Mouse (Mus musculus): ENCODE results near the gene Kcns3. TPM values are rescaled to one million over a fixed set of nuclear protein-coding genes. Genes with fewer than 3 reads are reported as not detected.
"Not testable (repeated sequence)": the region's sequence is repeated elsewhere in the genome, so short reads cannot be mapped to it uniquely, and the experiment has no call there.

The Kcns3 gene
- total and polyA plus RNA-seq, 3 experiments, result not detected

DNA sequence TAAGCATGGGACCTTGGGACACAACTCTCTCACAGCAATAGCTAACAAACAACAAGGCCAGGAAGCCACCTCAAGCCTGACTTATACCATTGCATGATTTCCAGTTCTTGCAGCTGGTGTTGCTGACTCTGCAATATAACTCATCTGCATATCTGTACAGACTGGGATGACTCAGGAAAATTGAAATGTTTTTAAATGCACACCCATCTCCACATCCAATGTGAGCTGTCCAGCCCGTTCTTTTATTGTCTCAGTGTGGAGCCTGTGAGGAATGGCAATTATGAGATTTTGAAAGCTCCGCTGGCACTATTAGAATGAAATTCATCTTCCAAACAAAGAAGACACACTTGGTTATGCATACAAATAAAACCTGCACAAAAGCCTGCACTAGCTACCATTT is 84.0 kb downstream of the Kcns3 start:
- Histone ChIP-seq H3K27ac (ENCODE audit: insufficient read depth, low read depth) (no peak overlapping the region), H3K9ac (ENCODE audit: insufficient read depth, low read depth) (no peak overlapping the region), H3K4me2 (ENCODE audit: insufficient read depth, low read depth, poor library complexity, severe bottlenecking) (no peak overlapping the region), H3K79me2 (replicated peaks; ENCODE audit: control insufficient read depth, extremely low read depth, insufficient read depth, poor library complexity, severe bottlenecking) (no peaks in the 10 kb centered on the region), H3K4me1 (ENCODE audit: control insufficient read depth in 1 of 2, insufficient read depth in 2 of 2) (no peaks in the 10 kb centered on the region), H3K27me3 (replicated peaks) (no peaks in the 10 kb centered on the region), H3K9me3 (replicated peaks; ENCODE audit: low read length) (no peaks in the 10 kb centered on the region), H3K4me3 (replicated peaks in 1 of 3; ENCODE audit: low read depth in 2 of 3, low read length in 2 of 3, poor library complexity in 1 of 3) (no peak overlapping the region), H3K36me3 (replicated peaks in 1 of 2; ENCODE audit: control insufficient read depth in 1 of 2, insufficient read depth in 1 of 2, low read length in 1 of 2) (no peaks in the 10 kb centered on the region)
- dilution Hi-C loops (cut with MboI; ENCODE audit: extremely low pct_ligation_motif_present, extremely low pct_unique_long_range_greater_than_20kb, low sequenced_read_pairs) (no loop called here), in situ Hi-C loops (cut with MboI; ENCODE audit: low pct_ligation_motif_present, low pct_unique_long_range_greater_than_20kb, low sequenced_read_pairs) (no loop called here)
- no peak for TF ChIP-seq MYC (IDR thresholded peaks at IDR 0.05; ENCODE audit: low read depth, low read length)
- no peak for TF ChIP-seq PAX5 (IDR thresholded peaks at IDR 0.05; ENCODE audit: low read length)
- no peak for TF ChIP-seq USF1 (IDR thresholded peaks at IDR 0.05; ENCODE audit: low read depth, low read length)
- no peak for TF ChIP-seq POLR2A (IDR thresholded peaks at IDR 0.05; ENCODE audit: low read depth, low read length)
- no peak for TF ChIP-seq CHD2 (IDR thresholded peaks at IDR 0.05; ENCODE audit: low read length)
- no peak for TF ChIP-seq JUND (conservative IDR thresholded peaks at IDR 0.05; ENCODE audit: low read depth, low read length)
- no peak for DNase-seq (ENCODE audit: extremely low read depth)

DNA sequence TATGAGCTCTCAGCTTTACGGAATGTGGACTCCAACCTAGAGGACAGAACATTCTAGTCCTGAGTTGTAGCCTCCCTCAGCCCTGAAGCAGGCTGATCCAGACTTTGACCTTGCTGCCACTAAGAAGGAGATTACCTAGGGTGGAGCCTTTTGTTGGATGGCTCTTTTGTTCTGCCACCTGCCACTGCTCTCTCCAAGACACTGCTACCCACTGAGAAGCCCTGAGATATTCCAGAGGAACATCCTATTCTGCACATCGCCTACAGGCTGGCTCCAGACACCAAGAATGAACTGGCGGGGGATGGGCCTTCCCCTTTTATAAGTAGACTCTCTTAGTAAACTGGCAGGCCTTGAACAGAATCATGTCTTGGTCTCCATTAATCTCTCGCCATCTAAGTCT is 98.2 kb downstream of the Kcns3 start:
- H3K4me1 ChIP-seq (ENCODE audit: control insufficient read depth in 1 of 2, insufficient read depth in 2 of 2); dilution Hi-C loops (cut with MboI; ENCODE audit: extremely low pct_ligation_motif_present, extremely low pct_unique_long_range_greater_than_20kb, low sequenced_read_pairs); H3K9ac ChIP-seq (ENCODE audit: insufficient read depth, low read depth); H3K9me3 ChIP-seq (replicated peaks; ENCODE audit: low read length); H3K4me2 ChIP-seq (ENCODE audit: insufficient read depth, low read depth, poor library complexity, severe bottlenecking); H3K4me3 ChIP-seq (replicated peaks in 1 of 3; ENCODE audit: low read depth in 2 of 3, low read length in 2 of 3, poor library complexity in 1 of 3); H3K27ac ChIP-seq (ENCODE audit: insufficient read depth, low read depth); H3K27me3 ChIP-seq (replicated peaks); DNase-seq (ENCODE audit: extremely low read depth); in situ Hi-C loops (cut with MboI; ENCODE audit: low pct_ligation_motif_present, low pct_unique_long_range_greater_than_20kb, low sequenced_read_pairs); H3K36me3 ChIP-seq (replicated peaks in 1 of 2; ENCODE audit: control insufficient read depth in 1 of 2, insufficient read depth in 1 of 2, low read length in 1 of 2); H3K79me2 ChIP-seq (replicated peaks; ENCODE audit: control insufficient read depth, extremely low read depth, insufficient read depth, poor library complexity, severe bottlenecking): not testable (repeated sequence)

DNA sequence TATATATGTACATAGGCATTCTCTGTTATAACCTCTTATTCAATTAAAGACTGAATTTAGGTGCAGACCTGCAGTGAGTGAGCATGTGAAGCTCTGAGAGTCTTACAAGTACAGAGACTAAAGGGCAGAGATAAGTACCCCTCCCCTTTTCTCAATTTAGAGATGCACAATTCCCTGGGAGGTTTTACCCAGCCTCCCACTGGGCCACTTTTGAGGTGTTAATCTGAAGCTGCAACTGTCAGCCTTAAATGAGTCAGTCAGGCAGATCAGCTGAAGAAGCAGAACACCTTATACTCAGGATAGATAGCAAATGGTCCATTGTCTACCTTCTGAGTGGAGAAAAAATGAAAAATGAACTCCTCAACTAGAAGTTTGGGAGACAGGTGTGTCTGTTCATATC is 109.0 kb downstream of the Kcns3 start:
- no peaks in the 10 kb centered on the region for H3K9me3 ChIP-seq (replicated peaks; ENCODE audit: low read length)
- dilution Hi-C loops (cut with MboI; ENCODE audit: extremely low pct_ligation_motif_present, extremely low pct_unique_long_range_greater_than_20kb, low sequenced_read_pairs), result no loop called here
- H3K36me3 ChIP-seq (replicated peaks in 1 of 2; ENCODE audit: control insufficient read depth in 1 of 2, insufficient read depth in 1 of 2, low read length in 1 of 2), result no peaks in the 10 kb centered on the region
- no peaks in the 10 kb centered on the region for H3K79me2 ChIP-seq (replicated peaks; ENCODE audit: control insufficient read depth, extremely low read depth, insufficient read depth, poor library complexity, severe bottlenecking)
- no peak for DNase-seq (ENCODE audit: extremely low read depth)
- H3K9ac ChIP-seq (ENCODE audit: insufficient read depth, low read depth), result no peak overlapping the region
- H3K4me3 ChIP-seq (replicated peaks in 1 of 3; ENCODE audit: low read depth in 2 of 3, low read length in 2 of 3, poor library complexity in 1 of 3), result no peak overlapping the region
- H3K4me2 ChIP-seq (ENCODE audit: insufficient read depth, low read depth, poor library complexity, severe bottlenecking), result no peak overlapping the region
- in situ Hi-C loops (cut with MboI; ENCODE audit: low pct_ligation_motif_present, low pct_unique_long_range_greater_than_20kb, low sequenced_read_pairs), result no loop called here
- no peaks in the 10 kb centered on the region for H3K27me3 ChIP-seq (replicated peaks)
- H3K4me1 ChIP-seq (ENCODE audit: control insufficient read depth in 1 of 2, insufficient read depth in 2 of 2), result no peaks in the 10 kb centered on the region
- H3K27ac ChIP-seq (ENCODE audit: insufficient read depth, low read depth), result no peak overlapping the region
- TF ChIP-seq POLR2AphosphoS2 (IDR thresholded peaks at IDR 0.05; ENCODE audit: low read depth, low read length) (no peak), MXI1 (IDR thresholded peaks at IDR 0.05; ENCODE audit: low read depth, low read length) (no peak), SIN3A (IDR thresholded peaks at IDR 0.05; ENCODE audit: low read length) (no peak), IRF4 (IDR thresholded peaks at IDR 0.05; ENCODE audit: low read depth, low read length) (no peak)

Other genes starting within 250 kb of the Kcns3 start
- not detected in 2 replicates for gene Msgn1, start 57.9 kb upstream of the Kcns3 start, total RNA-seq (2012; rRNA removed)
- not detected in 2 replicates for gene Msgn1, start 57.9 kb upstream of the Kcns3 start, total RNA-seq (2014; rRNA removed)
- not detected in 2 replicates for gene Msgn1, start 57.9 kb upstream of the Kcns3 start, polyA plus RNA-seq (2012; ENCODE audit: insufficient read length, low read depth)
- 13.2 and 16.8 TPM in 2 replicates for gene Gen1, start 114.7 kb upstream of the Kcns3 start, total RNA-seq (2012; rRNA removed)
- 14.4 and 14.8 TPM in 2 replicates for gene Gen1, start 114.7 kb upstream of the Kcns3 start, total RNA-seq (2014; rRNA removed)
- 14.3 and 15.3 TPM in 2 replicates for gene Gen1, start 114.7 kb upstream of the Kcns3 start, polyA plus RNA-seq (2012; ENCODE audit: insufficient read length, low read depth)
- gene Smc6, start 114.8 kb upstream of the Kcns3 start, total RNA-seq (2012; rRNA removed), result 48.9 and 50.1 TPM in 2 replicates
- gene Smc6, start 114.8 kb upstream of the Kcns3 start, total RNA-seq (2014; rRNA removed), result 47.9 and 55.8 TPM in 2 replicates
- 62.9 and 84.4 TPM in 2 replicates for gene Smc6, start 114.8 kb upstream of the Kcns3 start, polyA plus RNA-seq (2012; ENCODE audit: insufficient read length, low read depth)